Mouse (Mus musculus) lung, embryonic 15.5 days (tissue): ENCODE results near the gene H2-Oa. TPM values are rescaled to one million over a fixed set of nuclear protein-coding genes. Genes with fewer than 3 reads are reported as not detected.

ENCODE experiments used
- ATAC-seq: fragments of 200-750 bp; cut with Nextera tagmentation; 2 replicates; pipeline ENCODE4 v1.8.0; 2017; ENCODE audit warnings: moderate number of reproducible peaks, borderline replicate concordance; ENCODE audit not compliant: low FRiP score, low TSS enrichment; ENCODE audit errors: extremely low read depth
- H3K27ac ChIP-seq: fragments of 300-500 bp; sonication (generic); 2 replicates; pipeline ENCODE4 v1.5.1; 2015; ENCODE audit warnings: moderate library complexity, mild to moderate bottlenecking, inconsistent platforms
- H3K27me3 ChIP-seq: fragments of 300-500 bp; sonication (generic); 2 replicates; pipeline ENCODE4 v1.6.1; 2015; ENCODE audit warnings: inconsistent platforms
- H3K36me3 ChIP-seq: fragments of 300-500 bp; sonication (generic); 2 replicates; pipeline ENCODE4 v1.6.1; 2015; ENCODE audit warnings: inconsistent platforms
- H3K4me1 ChIP-seq: fragments of 300-500 bp; sonication (generic); 2 replicates; pipeline ENCODE4 v1.6.1; 2015; ENCODE audit warnings: inconsistent platforms
- H3K4me2 ChIP-seq: fragments of 300-500 bp; sonication (generic); 2 replicates; pipeline ENCODE4 v1.6.1; 2015; ENCODE audit warnings: inconsistent platforms, mild to moderate bottlenecking, moderate library complexity
- H3K4me3 ChIP-seq: fragments of 300-500 bp; sonication (generic); 2 replicates; pipeline ENCODE4 v1.5.1; 2015; ENCODE audit warnings: mild to moderate bottlenecking, inconsistent platforms
- H3K9ac ChIP-seq: fragments of 300-500 bp; sonication (generic); 2 replicates; pipeline ENCODE4 v1.6.1; 2015; ENCODE audit warnings: inconsistent platforms
- H3K9me3 ChIP-seq: fragments of 300-500 bp; sonication (generic); 2 replicates; pipeline ENCODE4 v1.6.1; 2016; ENCODE audit warnings: inconsistent platforms
- WGBS: fragments of 180-500 bp; shearing (Covaris S2); methylation state at CpG from one replicate; pipeline ENCODE4 v1.1.7; 2015; 5-methylcytosine and 5-hydroxymethylcytosine counted together
- polyA plus RNA-seq: library from polyadenylated mRNA; unstranded; fragments of >200 nt; fragmentation: Nextera tagmentation; extraction: Ambion mirVana; gene quantifications from 2 replicates; pipeline ENCODE4 v1.2.1, GENCODE M21; 2015

The H2-Oa gene
- 0.44 and 1.0 TPM in 2 replicates for polyA plus RNA-seq

DNA sequence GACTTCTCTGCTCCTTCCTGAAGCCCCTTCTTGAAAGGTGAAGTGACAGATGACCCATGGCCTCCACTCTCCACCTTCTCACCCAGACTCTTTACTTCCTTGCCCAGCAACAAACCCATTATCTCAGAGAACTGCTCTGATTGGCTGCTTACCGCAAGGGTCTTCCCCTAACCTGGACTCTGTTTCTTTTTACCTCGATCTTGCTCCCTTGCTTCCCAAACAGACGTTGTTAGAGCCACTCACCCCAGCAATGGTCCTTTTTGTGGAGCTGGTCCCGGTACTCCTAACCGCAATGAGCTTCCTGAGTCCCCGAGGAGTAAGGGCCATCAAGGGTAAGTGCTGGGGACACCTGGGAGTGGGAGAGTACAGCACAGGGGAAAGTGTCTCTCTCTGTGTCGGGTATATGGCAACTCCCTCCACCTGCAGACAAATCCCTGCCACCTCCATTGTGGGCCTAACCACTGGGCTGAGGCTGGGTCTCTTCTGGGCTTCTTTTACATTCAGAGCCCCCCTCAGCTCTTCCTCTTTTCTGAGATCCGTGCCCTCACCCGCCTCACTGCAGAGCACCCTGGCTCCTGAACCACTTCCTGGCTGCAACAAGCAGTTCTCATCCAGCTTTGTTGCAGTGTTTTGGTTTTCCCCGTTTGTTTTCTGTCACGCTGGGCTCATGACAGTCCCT lies at the start of gene H2-Oa:
Gene H2-Oa, plus strand, starts transcription at position 144 of the 679 bp plus-strand sequence.
- 30% methylated on average over 11 of the region's 11 CpGs for WGBS
- Histone ChIP-seq H3K9me3 (no peaks in the 10 kb centered on the region), H3K4me3 (no peak within 1 kb of the TSS), H3K4me2 (no peak within 1 kb of the TSS), H3K4me1 (0 out of 2 replicates have a peak, but pooled peaks cover 5% of the 10 kb centered on the region), H3K9ac (no peak within 1 kb of the TSS), H3K27ac (no peak within 1 kb of the TSS), H3K27me3 (peaks cover 4% of the 10 kb centered on the region; the same call in 1 of the 2 replicates), H3K36me3 (no peaks in the 10 kb centered on the region)
- no peak for ATAC-seq

DNA sequence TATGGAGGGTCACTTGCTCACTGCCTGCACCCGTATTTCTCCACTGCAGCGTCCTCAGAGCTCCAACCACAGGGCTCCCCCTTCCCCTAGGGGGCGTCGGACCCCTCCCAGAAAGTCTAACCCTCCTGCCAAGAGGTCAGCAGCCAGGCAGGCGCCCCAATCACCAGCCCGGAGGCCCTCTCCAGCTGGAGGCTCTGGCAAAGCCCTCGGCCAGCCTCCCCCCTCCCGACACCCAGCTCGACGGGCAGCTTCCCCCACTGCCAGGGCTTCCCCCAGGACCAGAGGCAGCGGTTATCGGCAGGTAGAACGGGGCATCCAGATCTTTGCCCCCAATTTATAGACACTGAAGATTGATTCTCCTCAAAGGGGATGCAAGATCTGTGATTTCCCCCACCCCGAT lies 46.2 kb upstream of the H2-Oa start:
- Histone ChIP-seq H3K27me3 (no peaks in the 10 kb centered on the region; the same call in 1 of the 2 replicates), H3K4me2 (no peak overlapping the region), H3K27ac (no peak overlapping the region), H3K4me1 (peaks cover 14% of the 10 kb centered on the region), H3K36me3 (no peaks in the 10 kb centered on the region), H3K9me3 (no peaks in the 10 kb centered on the region; the same call in 1 of the 2 replicates), H3K4me3 (no peak overlapping the region), H3K9ac (no peak overlapping the region)
- WGBS = 73% methylated on average over 14 of the region's 14 CpGs
- no peak for ATAC-seq

DNA sequence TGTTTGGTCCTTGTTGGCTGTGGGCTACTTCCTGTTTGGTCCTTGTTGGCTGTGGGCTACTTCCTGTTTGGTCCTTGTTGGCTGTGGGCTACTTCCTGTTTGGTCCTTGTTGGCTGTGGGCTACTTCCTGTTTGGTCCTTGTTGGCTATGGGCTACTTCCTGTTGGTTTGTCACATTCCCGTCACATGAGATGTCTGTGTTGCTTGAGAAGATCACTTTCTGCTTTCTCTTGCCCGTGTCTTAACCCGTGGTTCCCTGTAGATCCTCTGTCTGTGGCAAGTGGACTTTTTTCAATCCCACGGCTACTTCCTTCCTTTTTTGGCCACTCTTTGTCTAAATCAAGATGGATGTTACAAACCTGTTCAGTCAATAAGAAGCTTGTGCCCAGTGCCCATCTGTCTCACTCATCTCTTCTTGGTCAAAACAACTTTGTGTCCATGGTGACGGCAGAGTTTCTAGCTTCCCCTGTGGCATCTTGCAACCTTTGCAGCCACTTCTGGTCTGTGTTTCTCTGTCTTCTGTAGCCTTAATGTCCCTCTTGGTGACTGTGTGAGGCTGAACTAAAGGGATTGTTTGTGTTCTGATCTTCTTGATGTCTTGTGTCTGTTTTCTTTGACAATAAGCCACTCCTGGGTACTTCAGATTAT lies 44.6 kb upstream of the H2-Oa start:
- H3K36me3 ChIP-seq = no peaks in the 10 kb centered on the region
- no peak overlapping the region for H3K4me3 ChIP-seq
- no peak overlapping the region for H3K4me2 ChIP-seq
- no peak overlapping the region for H3K9ac ChIP-seq
- ATAC-seq = no peak
- H3K27me3 ChIP-seq = no peaks in the 10 kb centered on the region
- 86% methylated on average over 5 of the region's 5 CpGs for WGBS
- H3K9me3 ChIP-seq = no peaks in the 10 kb centered on the region; the same call in 1 of the 2 replicates
- H3K4me1 ChIP-seq = no peaks in the 10 kb centered on the region
- H3K27ac ChIP-seq = no peak overlapping the region

DNA sequence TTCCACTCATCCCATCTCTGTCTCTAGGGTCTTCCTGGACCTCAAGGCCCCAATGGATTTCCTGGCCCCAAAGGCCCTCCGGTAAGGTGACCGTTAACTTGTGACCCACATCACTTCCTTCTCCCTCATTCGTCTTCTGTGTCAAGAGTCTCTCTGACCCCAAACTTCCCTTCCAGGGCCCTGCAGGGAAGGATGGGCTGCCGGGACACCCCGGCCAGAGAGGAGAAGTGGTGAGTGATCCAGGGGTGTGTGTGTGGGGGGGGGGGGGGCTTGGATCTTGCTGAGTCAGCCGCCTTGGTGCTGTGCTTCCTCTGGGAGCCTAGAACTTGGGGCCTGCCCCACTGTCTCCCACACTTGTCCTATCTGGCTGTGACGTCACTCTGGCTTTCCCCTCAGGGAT lies 34.9 kb upstream of the H2-Oa start:
- Histone ChIP-seq H3K4me2 (no peak overlapping the region), H3K4me1 (no peaks in the 10 kb centered on the region), H3K9me3 (no peaks in the 10 kb centered on the region), H3K9ac (no peak overlapping the region), H3K27me3 (no peaks in the 10 kb centered on the region), H3K4me3 (no peak overlapping the region), H3K27ac (no peak overlapping the region), H3K36me3 (no peaks in the 10 kb centered on the region)
- no peak for ATAC-seq
- 50% methylated on average over 6 of the region's 7 CpGs for WGBS

DNA sequence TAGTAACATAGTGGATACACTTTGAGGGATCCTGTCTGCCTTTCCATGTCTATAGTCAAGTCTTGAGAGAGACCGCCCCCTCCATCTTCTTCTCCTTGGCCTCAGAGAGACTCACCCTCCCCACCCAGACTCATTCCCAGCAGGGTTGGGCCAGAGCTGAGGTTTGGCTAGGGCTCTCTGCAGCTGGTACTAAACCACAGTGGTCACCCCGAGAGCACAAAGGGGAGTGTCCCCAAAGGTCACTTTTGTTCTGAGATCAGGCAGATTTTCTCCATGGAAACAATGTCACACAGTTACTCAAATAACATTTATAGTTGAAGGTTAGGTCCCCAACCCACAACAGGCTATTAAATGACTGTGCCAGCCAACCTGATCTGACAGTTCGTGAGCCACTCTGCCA lies 23.3 kb upstream of the H2-Oa start:
- Histone ChIP-seq H3K36me3 (no peaks in the 10 kb centered on the region), H3K27ac (no peak overlapping the region), H3K9ac (no peak overlapping the region), H3K4me2 (no peak overlapping the region), H3K4me3 (no peak overlapping the region), H3K4me1 (no peaks in the 10 kb centered on the region), H3K27me3 (no peaks in the 10 kb centered on the region), H3K9me3 (no peaks in the 10 kb centered on the region)
- WGBS = 46% methylated on average over 3 of the region's 3 CpGs
- ATAC-seq = no peak

DNA sequence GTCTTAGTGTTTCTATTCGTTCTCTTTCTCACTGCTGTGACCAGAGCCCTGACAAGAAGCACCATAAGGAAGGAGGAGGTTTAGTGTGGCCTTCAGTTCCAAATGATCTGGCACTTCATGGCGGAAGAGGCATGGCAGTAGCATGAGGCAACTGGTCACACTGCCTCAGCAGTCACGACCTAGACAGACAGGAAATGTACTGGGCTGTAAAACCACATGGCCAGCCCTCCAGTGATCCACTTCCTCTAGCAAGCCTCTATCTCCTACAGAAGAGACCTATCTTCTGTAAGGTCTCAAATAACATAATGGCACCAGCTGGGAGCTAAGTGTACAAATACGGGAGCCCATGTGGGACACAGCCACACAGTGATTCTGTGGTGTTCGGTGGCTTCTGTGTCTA lies 20.0 kb upstream of the H2-Oa start:
- H3K9me3 ChIP-seq = no peaks in the 10 kb centered on the region
- WGBS = 61% methylated on average over 5 of the region's 5 CpGs
- no peak overlapping the region for H3K9ac ChIP-seq
- H3K4me2 ChIP-seq = no peak overlapping the region
- H3K27ac ChIP-seq = no peak overlapping the region
- peaks cover 10% of the 10 kb centered on the region for H3K27me3 ChIP-seq
- no peak overlapping the region for H3K4me3 ChIP-seq
- H3K4me1 ChIP-seq = no peaks in the 10 kb centered on the region
- no peaks in the 10 kb centered on the region for H3K36me3 ChIP-seq
- ATAC-seq = no peak

DNA sequence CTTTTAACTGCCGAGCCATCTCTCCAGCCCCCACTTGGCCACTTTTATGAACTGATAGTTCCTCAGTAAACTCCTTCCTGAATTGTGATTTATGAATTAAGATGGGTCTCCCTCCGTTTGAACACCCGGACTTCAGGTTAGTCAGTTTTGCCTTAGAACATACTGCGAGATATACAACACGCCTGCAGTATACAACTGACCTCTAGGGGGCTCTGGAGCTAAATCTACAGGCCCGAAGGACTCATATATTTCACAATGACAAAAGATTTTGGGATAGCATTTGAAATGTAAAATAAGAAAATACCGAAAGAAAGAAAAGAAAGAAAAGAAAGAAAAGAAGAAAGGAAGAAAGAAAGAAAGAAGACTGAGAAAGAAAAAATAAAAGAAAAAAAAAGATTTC lies 16.9 kb upstream of the H2-Oa start:
- Histone ChIP-seq H3K4me3 (no peak overlapping the region), H3K27me3 (peaks cover 14% of the 10 kb centered on the region), H3K4me1 (no peaks in the 10 kb centered on the region), H3K9me3 (no peaks in the 10 kb centered on the region), H3K4me2 (no peak overlapping the region), H3K36me3 (no peaks in the 10 kb centered on the region), H3K27ac (no peak overlapping the region), H3K9ac (no peak overlapping the region)
- ATAC-seq = no peak
- WGBS = 37% methylated on average over 7 of the region's 7 CpGs

DNA sequence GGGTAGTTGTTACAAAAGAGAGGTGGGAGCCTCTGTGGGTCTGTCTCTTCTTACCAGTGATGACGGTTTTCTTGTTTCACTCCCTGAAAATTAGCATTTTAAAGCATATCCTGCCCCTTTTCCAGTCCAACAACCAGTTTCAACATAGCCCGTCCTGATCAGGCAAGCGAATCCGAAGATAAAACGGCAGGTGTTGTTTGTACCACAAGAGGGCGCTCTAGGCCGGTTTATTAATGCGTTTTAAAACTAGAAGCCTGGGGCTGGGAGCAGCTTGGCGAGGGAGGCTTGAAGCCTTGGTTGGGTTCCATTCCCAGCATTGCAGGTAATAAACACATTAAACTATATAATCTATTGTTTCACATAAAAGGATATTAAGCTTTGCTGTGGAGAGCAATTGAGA lies 14.6 kb upstream of the H2-Oa start:
- WGBS = under 1% methylated on average over 9 of the region's 9 CpGs
- H3K4me3 ChIP-seq = no peak overlapping the region
- peaks cover 14% of the 10 kb centered on the region for H3K27me3 ChIP-seq
- H3K27ac ChIP-seq = no peak overlapping the region
- no peaks in the 10 kb centered on the region for H3K9me3 ChIP-seq
- no peaks in the 10 kb centered on the region for H3K36me3 ChIP-seq
- no peak for ATAC-seq
- no peak overlapping the region for H3K4me2 ChIP-seq
- no peaks in the 10 kb centered on the region for H3K4me1 ChIP-seq
- no peak overlapping the region for H3K9ac ChIP-seq

DNA sequence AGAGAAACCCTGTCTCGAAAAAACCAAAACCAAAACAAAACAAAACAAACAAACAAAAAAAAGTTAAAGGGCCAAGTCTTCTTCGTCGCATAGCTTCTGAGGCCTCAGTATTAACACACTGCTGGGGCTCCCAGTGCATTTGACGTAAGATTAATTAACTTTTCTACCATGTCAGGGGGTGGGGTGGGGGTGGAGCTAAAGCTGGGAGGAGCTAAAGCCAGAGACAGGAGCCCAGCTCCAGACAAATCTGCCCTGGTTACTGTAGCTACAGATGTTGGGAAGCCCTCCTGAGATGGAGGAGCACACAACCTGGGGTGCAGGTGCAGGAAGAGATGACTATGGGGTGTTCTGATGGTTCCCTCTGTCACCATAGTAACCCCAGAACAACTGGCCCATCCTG lies 14.0 kb upstream of the H2-Oa start:
- no peaks in the 10 kb centered on the region for H3K4me1 ChIP-seq
- no peaks in the 10 kb centered on the region for H3K9me3 ChIP-seq
- H3K9ac ChIP-seq = no peak overlapping the region
- H3K27me3 ChIP-seq = peaks cover 14% of the 10 kb centered on the region
- no peak overlapping the region for H3K4me2 ChIP-seq
- ATAC-seq = no peak
- H3K4me3 ChIP-seq = no peak overlapping the region
- no peak overlapping the region for H3K27ac ChIP-seq
- no peaks in the 10 kb centered on the region for H3K36me3 ChIP-seq
- 50% methylated on average over 4 of the region's 4 CpGs for WGBS

DNA sequence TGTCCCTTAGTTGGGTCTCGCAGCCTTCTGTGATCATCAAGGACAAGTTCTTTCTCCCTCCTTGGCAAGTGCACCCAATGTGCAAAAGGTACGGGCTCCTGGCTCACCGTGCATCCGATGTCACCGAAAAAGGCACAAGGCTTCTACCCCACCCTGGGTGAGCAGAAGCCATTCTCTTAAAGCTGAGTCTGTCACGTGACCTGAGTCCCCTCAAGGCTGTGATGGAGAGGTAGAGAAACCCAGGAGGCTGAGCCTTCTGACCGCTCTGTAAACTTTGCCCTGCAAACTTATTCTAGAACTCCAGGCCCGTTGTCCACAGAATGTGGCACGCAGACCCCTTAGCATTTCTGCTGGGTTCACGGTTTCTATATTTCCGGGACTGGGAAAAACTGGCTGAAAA lies 13.1 kb upstream of the H2-Oa start:
- 83% methylated on average over 11 of the region's 11 CpGs for WGBS

DNA sequence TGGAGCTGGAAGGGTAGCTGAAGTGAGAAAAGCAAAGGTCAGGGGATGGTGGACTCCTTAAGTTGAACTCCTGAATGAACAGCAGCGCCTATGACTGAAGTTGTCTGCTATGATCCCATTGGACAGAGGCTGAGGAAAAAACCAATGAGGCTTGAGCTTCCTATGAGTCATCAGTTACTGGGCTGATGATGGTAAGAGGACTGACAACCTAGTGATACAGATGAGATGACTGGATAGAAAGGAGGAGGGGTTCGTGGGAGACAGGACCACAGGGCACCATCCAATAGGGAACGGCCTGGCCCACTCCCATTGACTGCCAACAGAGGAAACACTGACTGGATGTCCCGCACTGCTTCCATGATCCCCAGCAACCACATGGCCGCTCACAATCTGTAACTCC lies 12.5 kb upstream of the H2-Oa start:
- no peak overlapping the region for H3K27ac ChIP-seq
- no peak overlapping the region for H3K4me2 ChIP-seq
- H3K9ac ChIP-seq = no peak overlapping the region
- no peaks in the 10 kb centered on the region for H3K36me3 ChIP-seq
- 18% methylated on average over 5 of the region's 5 CpGs for WGBS
- H3K9me3 ChIP-seq = no peaks in the 10 kb centered on the region
- peaks cover 14% of the 10 kb centered on the region for H3K27me3 ChIP-seq
- 0 out of 2 replicates have a peak, but pooled peaks have one; percentile 61 for ATAC-seq
- no peak overlapping the region for H3K4me3 ChIP-seq
- no peaks in the 10 kb centered on the region for H3K4me1 ChIP-seq

More for the DNA sequence above, 13.1 kb upstream of the H2-Oa start:
- Histone ChIP-seq H3K4me1 (no peaks in the 10 kb centered on the region), H3K9ac (no peak overlapping the region), H3K4me2 (no peak overlapping the region), H3K4me3 (no peak overlapping the region), H3K9me3 (no peaks in the 10 kb centered on the region), H3K36me3 (no peaks in the 10 kb centered on the region), H3K27me3 (peaks cover 14% of the 10 kb centered on the region), H3K27ac (no peak overlapping the region)
- no peak for ATAC-seq

DNA sequence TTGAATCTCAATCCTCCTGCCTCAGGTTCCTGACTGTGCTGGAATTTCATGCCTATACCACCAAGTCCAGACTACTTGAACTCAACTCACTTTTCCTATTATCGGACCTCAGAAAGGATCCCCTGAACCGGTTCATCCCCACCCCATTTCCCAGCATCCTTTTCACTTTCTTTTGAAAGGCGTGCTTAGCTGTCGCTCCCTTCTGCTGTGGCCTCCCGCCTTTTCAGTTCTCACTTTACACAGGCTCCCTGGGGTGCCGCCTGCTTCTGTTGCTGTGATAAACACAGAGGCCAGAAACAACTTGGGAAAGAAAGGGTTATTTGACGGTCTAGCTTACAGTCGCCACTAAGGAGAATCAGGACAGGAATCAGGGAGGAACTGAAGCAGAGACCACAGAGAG lies 9.0 kb upstream of the H2-Oa start:
- 16% methylated on average over 8 of the region's 8 CpGs for WGBS
- no peak for ATAC-seq
- Histone ChIP-seq H3K4me2 (no peak overlapping the region), H3K9me3 (no peaks in the 10 kb centered on the region), H3K9ac (no peak overlapping the region), H3K4me3 (no peak overlapping the region), H3K36me3 (no peaks in the 10 kb centered on the region), H3K27ac (no peak overlapping the region), H3K4me1 (0 out of 2 replicates have a peak, but pooled peaks cover 3% of the 10 kb centered on the region), H3K27me3 (0 out of 2 replicates have a peak, but pooled peaks cover 4% of the 10 kb centered on the region)
